In the genomic region with DNA sequence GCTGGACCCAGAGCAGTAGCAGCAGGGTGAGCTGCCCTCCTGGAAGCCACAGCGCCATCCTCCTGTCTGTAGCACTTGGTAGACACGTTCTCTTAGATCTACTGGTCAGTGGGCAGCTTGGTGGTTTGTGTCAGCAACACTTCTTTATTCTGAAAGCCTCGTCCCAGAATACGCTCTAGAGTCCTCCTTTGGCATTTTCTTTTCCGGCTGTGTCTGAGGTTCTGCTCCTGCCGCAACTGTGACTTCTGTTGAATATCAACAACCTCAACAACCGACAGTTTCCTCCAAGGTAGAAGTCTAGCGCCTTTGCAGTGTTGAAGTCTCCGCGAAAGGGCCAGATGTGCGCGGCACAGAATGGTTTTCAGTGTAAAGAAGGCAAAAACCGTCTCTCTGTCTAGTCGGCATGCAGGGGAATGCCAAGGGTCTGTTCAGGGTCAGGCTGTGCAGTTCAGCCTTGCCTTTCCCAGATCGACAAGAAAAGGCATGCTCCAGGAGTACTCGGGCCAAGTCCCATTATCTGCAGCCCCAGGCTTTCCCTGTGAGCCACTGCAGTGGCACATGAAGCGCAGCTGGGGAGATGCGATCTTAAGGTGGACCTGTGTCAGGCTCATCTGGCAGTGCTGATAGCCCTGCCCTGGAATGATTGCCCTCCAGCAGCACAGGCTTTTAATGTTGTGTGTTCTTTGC, we compare ENCODE assay signal across 8 mouse cellular contexts. TPM values are rescaled to one million over a fixed set of nuclear protein-coding genes. Genes with fewer than 3 reads are reported as not detected.
A peak's percentile ranks its signal among the peaks of the same experiment; 100 is the strongest.
DNase-seq lines count a peak whose midpoint lies in the region; ATAC-seq and TF ChIP-seq lines count a peak whose summit lies in the region.

Gene Art4 (minus strand): TSS at position 548 of the 687 bp plus-strand sequence.

- no peaks in the 10 kb centered on the region for H3K9me3 ChIP-seq in limb, embryonic 11.5 days (ENCODE audit: control insufficient read depth, low read length)
- no peaks in the 10 kb centered on the region for H3K9me3 ChIP-seq in forebrain, embryonic 15.5 days

- TF ChIP-seq CTCF in small intestine, adult 2 months (IDR thresholded peaks at IDR 0.05; ENCODE audit: extremely low read depth, insufficient read length, insufficient replicate concordance, low read depth, low read length): no peak

- H3K27me3 ChIP-seq in limb, embryonic 11.5 days (ENCODE audit: control insufficient read depth, insufficient read depth, low read length): no peaks in the 10 kb centered on the region
- no peaks in the 10 kb centered on the region for H3K27me3 ChIP-seq in small intestine, adult 2 months (ENCODE audit: control insufficient read depth, insufficient read depth, low read length)
- no peaks in the 10 kb centered on the region for H3K27me3 ChIP-seq in forebrain, embryonic 15.5 days

- no peaks in the 10 kb centered on the region for H3K36me3 ChIP-seq in limb, embryonic 11.5 days (ENCODE audit: control insufficient read depth, insufficient read depth, low read length)
- H3K36me3 ChIP-seq in small intestine, adult 2 months (ENCODE audit: control insufficient read depth, insufficient read depth, low read length): no peaks in the 10 kb centered on the region
- no peaks in the 10 kb centered on the region for H3K36me3 ChIP-seq in forebrain, embryonic 15.5 days

- no peak within 1 kb of the TSS for H3K4me3 ChIP-seq in limb, embryonic 11.5 days (ENCODE audit: low read depth, low read length)
- H3K4me3 ChIP-seq in small intestine, adult 2 months (ENCODE audit: low read depth, low read length): peak within 1 kb of the TSS; percentile 21
- no peak within 1 kb of the TSS for H3K4me3 ChIP-seq in forebrain, embryonic 15.5 days

- H3K4me2 ChIP-seq in limb, embryonic 11.5 days (ENCODE audit: low read depth, severe bottlenecking): no peak within 1 kb of the TSS
- no peak within 1 kb of the TSS for H3K4me2 ChIP-seq in forebrain, embryonic 15.5 days (replicated peaks)

- H3K9ac ChIP-seq in limb, embryonic 11.5 days (ENCODE audit: low read length): 0 out of 2 replicates have a peak within 1 kb of the TSS, but pooled peaks have one; percentile 14
- H3K9ac ChIP-seq in forebrain, embryonic 15.5 days (replicated peaks): no peak within 1 kb of the TSS

- DNase-seq in CD4-positive, CD25-positive, alpha-beta regulatory T cell, adult 2 months (ENCODE audit: low read depth, low spot score): peak; percentile 48
- peak; percentile 44 for DNase-seq in adrenal gland, postnatal 10 days
- peak; percentile 26 for DNase-seq in heart, adult 8-10 months (ENCODE audit: low spot score)
- DNase-seq in limb, embryonic 11.5 days (ENCODE audit: low spot score): peak; percentile 33
- DNase-seq in cerebellum, adult 11 months: no peak
- DNase-seq in cerebellum, postnatal 10 days: no peak

- H3K27ac ChIP-seq in limb, embryonic 11.5 days (replicated peaks; ENCODE audit: low read depth, low read length): no peak within 1 kb of the TSS
- H3K27ac ChIP-seq in small intestine, adult 2 months (ENCODE audit: insufficient read depth, low read depth, low read length): 0 out of 2 replicates have a peak within 1 kb of the TSS, but pooled peaks have one; percentile 6
- no peak within 1 kb of the TSS for H3K27ac ChIP-seq in forebrain, embryonic 15.5 days (replicated peaks)

- WGBS in limb, embryonic 11.5 days: 63% methylated on average over 18 of the region's 18 CpGs
- 50% methylated on average over 18 of the region's 18 CpGs for WGBS in small intestine, adult 2 months
- 80% methylated on average over 18 of the region's 18 CpGs for WGBS in forebrain, embryonic 15.5 days

- H3K4me1 ChIP-seq in limb, embryonic 11.5 days (ENCODE audit: control insufficient read depth, insufficient read depth, low read length): peaks cover 8% of the 10 kb centered on the region; the same call in 1 of the 2 replicates
- H3K4me1 ChIP-seq in small intestine, adult 2 months (ENCODE audit: control insufficient read depth, insufficient read depth, insufficient read length, low read length): peaks cover 7% of the 10 kb centered on the region
- 0 out of 2 replicates have a peak, but pooled peaks cover 4% of the 10 kb centered on the region for H3K4me1 ChIP-seq in forebrain, embryonic 15.5 days

- ATAC-seq in limb, embryonic 11.5 days (ENCODE audit: insufficient number of reproducible peaks, low FRiP score, low TSS enrichment, low read depth): no peak
- no peak for ATAC-seq in forebrain, embryonic 15.5 days (replicated peaks)

- TF ChIP-seq POLR2A in small intestine, adult 2 months (IDR thresholded peaks at IDR 0.05; ENCODE audit: low read depth, low read length): no peak

RNA-seq across cellular contexts. Expression of gene Art4, which starts in this region (rescaled TPM):
- total RNA-seq in adrenal gland, postnatal 10 days (2021): 1 to 10 TPM; 5.9 to 7.5 TPM
- total RNA-seq in heart, adult 8-10 months (2022): 10 to 100 TPM; 17.9 to 24.4 (median 22.7) TPM
- 1.2 and 2.3 TPM in 2 replicates for polyA plus RNA-seq in limb, embryonic 11.5 days (2014; fragmentation: Nextera tagmentation; extraction: Ambion mirVana)
- polyA plus RNA-seq in small intestine, adult 2 months (2012; rRNA removed): 0.04 and 0.11 TPM in 2 replicates
- polyA plus RNA-seq in forebrain, embryonic 15.5 days (2015; fragmentation: Nextera tagmentation; extraction: Ambion mirVana): 0.06 TPM in 1 of 2 replicates, not detected in the other

Comparison
In these comparisons a context has a peak if more than half of its experiments do, and no peak if none do; other contexts are left out.
1. DNase-seq: peak in CD4-positive, CD25-positive, alpha-beta regulatory T cell, adult 2 months (single experiment), adrenal gland, postnatal 10 days (single experiment), heart, adult 8-10 months (single experiment) and limb, embryonic 11.5 days (single experiment); none in cerebellum, adult 11 months (single experiment) and cerebellum, postnatal 10 days (0 of 2).